Mouse (Mus musculus) testis, postnatal 10 days (tissue): ENCODE results near the gene Coro7.
"Not testable (repeated sequence)": the region's sequence is repeated elsewhere in the genome, so short reads cannot be mapped to it uniquely, and the experiment has no call there.

ENCODE experiments used
- DNase-seq: peaks from one replicate; pipeline ENCODE4 v3.0.0; 2021; ENCODE audit warnings: low spot score

Gene Coro7

DNA sequence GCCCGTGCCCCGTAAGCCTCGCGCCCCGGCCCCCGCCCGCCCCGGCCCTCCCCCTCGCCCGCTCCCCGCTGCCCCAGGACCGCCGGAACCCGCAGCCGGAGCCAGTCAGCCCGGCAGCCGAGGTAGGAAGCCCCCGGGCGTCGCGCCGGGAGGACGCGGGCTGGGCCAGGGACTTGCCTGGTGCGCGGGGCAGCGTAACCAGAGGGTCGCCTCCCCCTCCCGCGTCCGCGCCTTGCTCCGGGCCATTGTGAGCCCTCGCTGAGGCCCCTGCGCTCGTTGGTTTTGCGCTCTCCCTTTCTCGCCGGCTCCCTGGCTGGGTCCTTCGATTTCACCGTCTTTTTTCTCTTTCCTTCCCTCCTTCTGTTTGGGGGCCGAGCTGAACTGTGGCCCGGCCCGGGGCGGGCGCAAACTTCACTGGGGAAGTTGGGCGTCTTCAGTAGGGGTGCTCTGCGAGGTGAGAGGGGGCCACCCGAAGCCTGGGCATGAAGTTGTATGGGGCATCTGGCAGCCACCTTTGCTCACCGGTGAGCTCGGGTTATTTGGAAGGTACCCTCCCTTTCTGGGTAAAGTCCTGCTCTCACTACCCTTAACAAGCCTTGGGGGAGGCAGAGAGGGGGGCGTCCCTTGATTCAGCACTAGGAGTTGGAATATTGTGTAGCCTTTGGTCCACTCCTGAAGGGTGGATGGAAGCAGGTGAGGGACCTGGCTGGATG is 84.6 kb downstream of the Coro7 start:
- peak; percentile 75 for DNase-seq

DNA sequence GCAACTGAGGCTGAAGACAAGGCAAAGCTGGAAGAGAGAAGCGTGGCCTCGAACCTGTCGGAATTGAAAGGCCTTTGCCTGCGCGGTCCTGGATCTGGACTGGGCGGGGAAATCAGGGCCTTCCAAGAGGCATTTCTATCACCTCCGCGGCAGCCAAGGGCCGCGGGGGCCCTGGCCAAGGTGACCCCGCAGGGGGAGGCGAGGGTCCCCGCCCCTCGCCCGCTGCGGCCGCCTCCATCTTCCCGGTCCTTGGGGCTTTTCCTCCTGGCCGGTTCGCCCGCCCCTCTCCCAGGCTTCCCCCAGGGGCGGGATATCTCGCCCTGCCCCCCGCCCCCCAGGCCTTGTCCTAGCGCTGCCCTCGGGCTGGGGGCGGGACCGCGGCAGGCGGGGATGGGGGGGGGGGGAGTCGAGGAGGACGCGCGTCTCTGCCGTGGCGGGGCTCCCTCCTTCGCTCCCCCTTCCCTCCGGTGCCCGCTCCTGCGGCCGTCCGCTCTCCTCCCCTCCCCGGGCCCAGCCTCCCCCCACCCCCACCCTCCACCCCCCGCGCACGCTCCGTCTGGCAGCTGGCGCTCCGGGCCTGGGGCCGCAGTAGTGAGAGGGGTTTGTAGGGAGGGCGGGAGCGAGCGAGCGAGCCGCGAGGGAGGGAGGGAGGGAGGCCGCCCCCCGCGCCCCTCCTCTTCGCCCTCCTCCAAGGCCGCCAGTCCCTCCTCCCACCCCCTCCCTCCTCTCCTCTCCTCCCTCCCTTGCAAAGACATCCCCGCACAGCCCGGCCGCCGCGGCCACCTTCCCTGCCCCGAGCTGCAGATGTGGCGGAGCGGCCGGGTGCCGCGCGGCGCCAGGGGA is 85.4 kb downstream of the Coro7 start, which contains the start of gene Glis2:
Gene Glis2, plus strand, starts transcription at position 743 of the 843 bp plus-strand sequence.
- peak; percentile 80 for DNase-seq

DNA sequence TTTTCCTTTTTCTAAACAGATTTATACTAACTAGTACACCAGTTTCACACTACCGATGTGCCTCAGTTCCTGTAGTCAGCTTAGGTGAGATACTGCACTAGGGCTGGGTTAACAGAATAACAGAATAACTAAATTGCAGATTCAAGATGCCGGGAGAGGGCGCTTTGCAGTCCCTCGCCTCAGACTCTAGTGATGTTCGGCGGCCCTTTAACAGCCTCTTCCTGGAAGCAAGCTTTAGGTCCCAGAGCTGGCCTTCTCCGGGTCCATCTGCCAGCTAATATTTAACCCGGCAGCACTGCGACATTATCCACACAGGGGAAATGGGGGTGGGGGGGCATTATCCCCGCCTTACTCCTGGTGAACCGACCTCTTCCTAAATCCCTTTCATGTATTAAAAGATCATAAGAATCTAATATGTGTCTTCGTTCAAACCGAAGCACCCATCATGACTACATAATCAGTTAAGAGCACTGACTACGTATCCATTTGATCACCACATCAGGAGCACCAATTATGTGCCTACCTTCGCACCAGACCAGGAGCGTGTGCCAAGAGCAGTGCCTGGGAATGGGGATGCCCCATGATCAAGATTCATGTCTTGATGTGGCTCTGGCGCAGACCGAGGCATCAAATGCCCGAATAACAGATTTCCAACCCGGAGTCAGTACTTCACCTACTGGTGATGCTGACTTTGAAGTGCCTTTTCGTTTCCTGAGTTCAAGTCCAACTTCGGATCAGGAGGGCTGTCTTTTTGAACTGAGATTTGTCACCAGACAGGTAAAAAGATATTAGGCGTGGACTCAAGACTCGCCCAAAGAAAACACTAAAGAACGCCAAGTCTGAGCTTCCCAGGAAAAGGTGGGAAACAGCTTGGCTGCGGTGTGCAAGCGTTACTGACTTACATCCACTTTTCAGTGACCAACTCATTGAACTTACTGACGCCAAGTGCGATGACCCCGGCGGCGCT is 86.4 kb downstream of the Coro7 start:
- DNase-seq, result peak; percentile 77

DNA sequence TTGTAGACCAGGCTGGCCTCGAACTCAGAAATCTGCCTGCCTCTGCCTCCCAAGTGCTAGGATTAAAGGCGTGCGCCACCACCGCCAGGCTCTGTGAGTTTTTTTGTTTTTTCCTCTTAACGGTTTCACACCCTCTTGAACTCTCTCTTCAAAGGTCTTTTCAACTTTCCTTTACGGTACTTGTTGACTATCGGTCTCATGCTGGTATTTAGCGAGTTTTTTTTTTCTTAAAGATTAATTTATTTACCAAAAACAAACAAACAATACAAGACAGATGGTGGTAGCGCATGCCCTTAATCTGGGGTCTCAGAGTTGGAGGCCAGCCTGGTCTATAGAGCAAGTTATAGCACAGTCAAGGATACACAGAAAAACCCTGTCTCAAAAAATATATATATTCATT is 89.3 kb downstream of the Coro7 start:
- no peak for DNase-seq

- peak; percentile 44 for DNase-seq
Observed at GRCm38 (mm10) chr16:4587516-4588210, 91.9 kb downstream of the Coro7 start.

DNA sequence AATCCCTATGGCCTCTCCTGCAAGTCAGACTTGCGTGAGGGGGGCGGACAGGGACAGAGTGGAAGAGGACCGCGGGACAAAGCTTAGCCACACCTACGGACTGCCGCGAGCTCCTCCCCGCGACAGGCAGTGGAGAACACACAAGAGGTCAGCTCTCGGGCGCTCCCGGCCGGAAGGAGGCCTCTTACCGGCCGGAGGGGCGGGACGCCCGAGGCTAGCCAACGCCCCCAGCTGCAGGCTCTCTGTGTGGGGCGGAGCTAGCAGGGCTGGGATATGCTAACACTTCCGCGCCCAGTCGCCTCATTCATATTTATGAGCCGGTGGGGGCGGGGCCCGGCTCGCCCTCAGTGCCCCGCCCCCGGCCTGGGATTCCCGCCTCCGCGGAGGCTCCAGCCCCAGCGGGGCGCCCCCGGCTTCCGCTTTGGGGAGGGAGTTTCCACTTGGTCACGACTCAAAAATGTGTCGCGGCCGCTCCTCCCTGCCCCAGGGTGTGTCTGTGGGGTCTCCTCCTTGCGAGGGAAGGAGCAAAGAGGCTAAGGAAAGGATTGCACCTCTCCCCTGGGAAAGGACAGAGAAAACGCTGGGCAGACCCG is 93.0 kb downstream of the Coro7 start:
- peak; percentile 98 for DNase-seq

GRCm38 (mm10) chr16:4585642-4586530 is 93.7 kb downstream of the Coro7 start:
- DNase-seq, result no peak

- DNase-seq, result no peak
Observed at GRCm38 (mm10) chr16:4584438-4584837, 95.1 kb downstream of the Coro7 start.

GRCm38 (mm10) chr16:4583807-4584206 is 95.8 kb downstream of the Coro7 start:
- no peak for DNase-seq

DNA sequence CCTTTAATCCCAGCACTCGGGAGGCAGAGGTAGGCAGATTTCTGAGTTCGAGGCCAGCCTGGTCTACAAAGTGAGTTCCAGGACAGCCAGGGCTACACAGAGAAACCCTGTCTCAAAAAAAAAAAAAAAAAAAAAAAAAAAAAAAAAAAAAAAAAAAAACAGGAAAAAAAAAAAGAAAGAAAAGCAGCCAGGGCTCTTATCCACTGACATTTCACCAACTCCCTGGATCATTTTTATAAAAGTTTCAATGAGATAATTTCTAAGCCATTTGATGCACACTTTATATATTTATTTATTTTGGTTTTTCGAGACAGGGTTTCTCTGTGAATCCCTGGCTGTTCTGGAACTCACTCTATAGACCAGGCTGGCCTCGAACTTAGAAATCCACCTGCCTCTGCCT is 98.4 kb downstream of the Coro7 start:
- not testable (repeated sequence) for DNase-seq

DNA sequence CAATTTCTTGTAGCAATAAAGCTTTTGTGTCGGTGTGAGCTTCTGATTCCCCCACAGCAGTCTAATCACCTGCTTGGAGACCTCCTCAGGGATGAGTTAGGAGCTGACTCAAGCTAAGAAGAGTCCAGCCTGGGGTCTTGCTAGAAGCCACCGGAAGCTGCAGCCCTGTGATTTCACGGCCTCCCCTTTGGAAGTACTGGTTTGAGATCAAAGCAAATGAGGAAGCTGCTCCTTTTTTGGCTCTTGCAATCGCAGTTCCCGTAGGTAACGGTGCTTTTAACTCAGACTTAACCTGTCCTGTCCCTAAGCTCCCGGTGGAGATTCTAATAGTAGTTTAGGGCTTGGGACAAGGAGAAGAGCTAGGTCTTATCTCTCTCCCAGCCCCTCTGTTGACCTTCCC is 100.9 kb downstream of the Coro7 start:
- DNase-seq, result no peak

GRCm38 (mm10) chr16:4576873-4577272 is 102.7 kb downstream of the Coro7 start:
- DNase-seq, result no peak
